Mouse (Mus musculus): ENCODE data around the gene Lclat1.
"Not testable (repeated sequence)": the region's sequence is repeated elsewhere in the genome, so short reads cannot be mapped to it uniquely, and the experiment has no call there.

Lclat1 gene

DNA sequence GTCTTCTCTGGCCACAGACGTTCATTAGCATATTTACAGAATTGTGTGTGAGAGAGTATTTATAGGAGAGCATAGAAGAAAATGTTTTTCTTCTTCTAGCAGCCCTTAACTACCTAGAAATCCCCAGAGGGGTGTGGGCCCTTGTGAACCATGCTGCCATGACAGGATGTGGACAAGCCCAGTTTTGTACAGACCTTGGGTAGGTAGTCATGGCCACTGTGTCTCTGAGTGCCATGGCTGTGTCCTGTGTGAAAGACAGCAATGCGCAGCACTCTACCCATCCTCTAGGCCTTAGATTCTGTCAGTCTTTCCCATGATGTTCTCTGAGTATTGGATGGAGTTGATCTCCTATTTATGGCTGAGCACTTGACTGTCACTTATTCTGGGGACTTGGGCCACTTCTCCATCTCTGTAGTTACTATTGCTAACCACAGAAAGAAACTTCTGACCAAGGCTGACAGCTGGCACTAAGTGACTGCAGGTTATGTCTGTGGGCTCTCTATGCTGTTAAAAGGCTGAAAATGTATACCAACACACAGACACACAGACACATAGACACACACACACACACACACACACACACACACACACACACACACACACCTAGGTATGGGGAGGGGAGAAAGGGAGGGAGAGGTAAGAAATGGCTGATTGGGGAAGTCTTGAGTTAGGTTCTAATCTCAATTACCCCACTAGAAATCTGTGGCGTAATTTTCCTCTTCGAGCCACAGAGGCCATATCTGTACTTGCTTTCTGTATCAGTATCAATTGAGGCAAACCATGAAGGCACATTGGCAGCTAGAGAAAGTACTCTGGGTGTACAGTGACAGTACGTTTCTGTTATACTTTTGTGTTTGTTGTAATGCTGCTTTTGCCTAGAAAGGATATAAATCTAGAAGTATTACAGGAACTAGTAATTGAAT lies 29.0 kb downstream of the Lclat1 start:
- DNase-seq (ENCODE audit: low read depth, low spot score), result no peak

DNA sequence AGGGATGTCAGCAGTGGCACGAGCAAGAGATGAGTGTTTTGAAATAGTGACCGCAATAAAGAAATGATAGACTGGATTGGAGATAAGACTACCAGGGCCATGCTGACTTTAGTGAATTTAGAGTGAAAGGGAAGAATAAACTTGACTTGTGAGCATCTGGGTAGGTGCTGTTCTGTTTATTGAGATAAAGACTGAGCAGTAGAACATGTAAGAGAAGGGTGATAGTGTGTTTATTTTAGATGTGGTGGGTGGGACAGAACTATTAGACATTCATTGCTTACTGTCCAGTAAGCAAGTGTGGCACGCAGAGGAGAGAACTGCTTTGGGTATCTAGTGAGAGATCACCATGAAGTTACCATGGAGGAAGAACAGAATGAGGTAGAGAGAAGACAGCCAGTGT lies 30.4 kb downstream of the Lclat1 start:
- no peak for DNase-seq (ENCODE audit: low read depth, low spot score)

DNA sequence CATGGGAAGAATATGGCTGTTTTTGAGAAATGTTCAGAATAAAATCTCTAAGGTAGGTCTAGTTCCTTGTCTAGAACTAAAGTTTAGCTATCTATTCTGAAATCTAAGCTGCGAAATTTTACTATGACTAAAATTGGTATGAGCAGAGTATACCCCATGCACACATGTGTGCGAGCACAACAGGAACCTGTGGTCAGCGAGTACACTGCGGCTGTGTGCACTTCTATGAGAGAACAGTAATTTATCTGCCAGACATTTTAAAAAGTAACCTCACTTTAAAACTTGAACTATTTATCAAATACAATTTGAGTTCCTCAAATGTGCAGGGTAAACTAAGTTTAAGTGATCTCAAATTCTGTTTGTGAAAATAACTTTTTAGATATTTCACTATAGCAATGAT lies 34.2 kb downstream of the Lclat1 start:
- no peak for DNase-seq (ENCODE audit: low read depth, low spot score)

DNA sequence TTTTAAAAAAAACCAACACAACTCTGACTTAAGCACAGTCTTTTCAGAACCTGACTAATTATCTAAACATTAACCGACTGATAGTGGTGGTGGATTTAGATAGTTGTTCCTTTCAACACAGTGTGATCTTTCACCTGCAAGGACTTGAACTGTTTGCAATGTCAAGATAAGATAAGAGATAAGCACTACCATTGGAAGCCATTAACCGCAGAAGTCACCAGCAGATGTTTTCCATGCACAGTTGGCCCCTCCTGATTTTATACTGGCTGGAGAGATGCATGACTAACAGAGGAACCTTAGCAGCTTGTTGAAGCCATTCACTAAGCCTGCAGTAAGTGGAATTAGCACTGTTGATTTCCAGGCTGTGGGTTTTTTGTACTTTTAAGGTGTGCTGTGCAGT lies 34.7 kb downstream of the Lclat1 start:
- DNase-seq (ENCODE audit: low read depth, low spot score), result no peak

DNA sequence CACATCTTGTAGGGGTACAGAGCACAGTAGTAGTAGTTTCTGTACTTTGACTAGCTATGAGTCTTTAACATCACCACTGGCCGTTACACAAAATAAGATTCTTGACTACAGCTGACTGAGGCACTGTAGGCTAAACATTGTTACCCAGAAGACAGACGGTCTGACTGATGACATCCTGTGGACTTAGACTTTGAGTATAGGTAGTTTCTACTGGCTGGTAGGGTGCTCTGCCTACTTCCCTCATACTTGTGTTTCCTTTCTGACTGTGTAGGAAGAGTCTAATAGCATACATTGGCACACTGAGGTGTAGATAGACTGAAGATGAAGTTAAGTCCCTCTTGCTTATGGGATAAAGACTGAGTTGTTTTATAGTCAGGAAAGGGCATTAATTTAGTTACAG lies 37.6 kb downstream of the Lclat1 start:
- DNase-seq (ENCODE audit: low read depth, low spot score), result no peak

DNA sequence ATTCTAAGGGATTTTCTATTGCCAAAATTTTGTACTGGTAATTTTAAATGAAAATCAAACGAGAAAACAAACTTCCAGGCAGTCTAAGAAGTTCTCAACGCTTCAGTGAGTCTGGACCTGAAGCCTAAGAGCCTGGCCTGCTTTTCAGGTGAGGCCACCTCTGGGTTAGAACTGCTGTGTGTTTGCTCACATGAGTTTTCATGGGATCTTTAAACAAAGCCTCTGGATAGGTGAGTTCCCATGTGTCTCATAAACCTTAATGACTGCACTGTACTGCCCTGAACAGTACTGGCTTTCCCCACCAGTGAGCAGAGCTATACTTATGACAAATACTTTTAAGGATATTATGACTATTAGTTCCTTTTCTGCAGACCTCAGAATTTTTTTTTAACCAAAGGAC lies 40.8 kb downstream of the Lclat1 start:
- DNase-seq (ENCODE audit: low read depth, low spot score), result no peak

DNA sequence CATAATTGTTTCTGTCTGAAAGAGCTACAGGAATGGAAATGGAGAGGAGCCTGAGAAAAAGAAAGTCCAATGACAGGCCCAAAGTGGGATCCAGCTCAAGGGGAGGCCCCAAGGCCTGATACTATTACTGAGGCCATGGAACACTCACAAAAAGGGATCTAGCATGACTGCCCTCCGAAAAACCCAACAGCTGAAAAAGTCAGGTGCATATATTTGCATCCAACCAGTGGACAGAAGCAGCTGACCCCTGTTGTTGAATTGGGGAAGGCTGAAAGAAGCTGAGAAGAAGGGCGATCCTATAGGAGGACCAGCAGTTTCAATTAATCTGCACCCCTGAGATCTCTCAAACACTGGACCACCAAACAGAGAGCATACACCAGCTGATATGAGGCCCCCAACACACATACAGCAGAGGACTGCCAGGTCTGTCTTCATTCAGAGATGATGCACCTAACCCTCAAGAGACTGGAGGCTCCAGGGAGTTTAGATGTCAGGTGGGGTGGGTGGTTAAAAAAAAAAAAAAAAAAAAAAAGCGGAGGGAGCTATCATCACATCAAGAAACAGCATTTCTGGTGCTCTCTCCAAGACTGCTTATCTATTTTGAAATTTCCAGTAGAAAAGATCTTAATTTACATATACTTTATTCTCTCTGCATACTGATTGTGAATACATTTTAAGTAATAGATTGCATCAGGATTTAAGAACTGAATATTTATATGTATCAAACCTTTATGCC lies 45.2 kb downstream of the Lclat1 start:
- DNase-seq (ENCODE audit: low read depth, low spot score), result not testable (repeated sequence)

DNA sequence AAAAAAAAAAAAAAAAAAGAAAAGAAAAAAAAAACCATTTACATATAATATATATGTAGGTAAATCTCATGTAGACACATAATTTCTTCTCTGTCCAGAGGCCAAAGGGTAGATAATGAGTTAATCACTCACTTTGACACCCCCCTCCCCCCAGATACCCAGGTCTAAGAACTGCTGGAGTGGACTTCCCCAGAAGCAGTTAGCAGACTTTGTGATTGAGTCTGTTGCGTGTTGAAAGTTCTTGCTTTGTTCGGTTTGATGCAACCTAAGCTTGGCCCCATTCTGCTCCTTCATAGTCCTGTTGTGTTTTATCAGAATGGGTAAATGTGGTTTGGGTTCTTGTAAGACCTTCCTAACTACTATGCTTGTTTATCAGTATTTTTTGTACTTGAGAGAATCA lies 45.9 kb downstream of the Lclat1 start:
- DNase-seq (ENCODE audit: low read depth, low spot score), result no peak

DNA sequence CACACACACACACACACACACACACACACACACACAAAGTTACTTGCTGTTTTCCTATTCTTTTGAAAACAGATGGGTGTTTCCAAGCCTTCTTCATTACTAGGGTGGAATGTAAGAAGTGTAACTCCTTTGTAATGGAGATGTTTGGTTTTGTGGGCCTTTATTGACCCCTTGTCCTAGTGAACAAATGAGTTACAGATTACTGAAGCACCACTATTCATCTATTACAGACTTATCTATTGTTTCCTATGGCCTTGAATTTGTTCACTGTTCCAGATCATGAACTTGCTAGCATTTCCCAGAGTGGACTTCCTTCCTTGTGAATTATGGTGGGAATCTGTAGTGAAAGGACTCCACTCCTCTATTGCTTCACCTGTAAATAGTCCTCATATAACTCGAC lies 48.8 kb downstream of the Lclat1 start:
- no peak for DNase-seq (ENCODE audit: low read depth, low spot score)

DNA sequence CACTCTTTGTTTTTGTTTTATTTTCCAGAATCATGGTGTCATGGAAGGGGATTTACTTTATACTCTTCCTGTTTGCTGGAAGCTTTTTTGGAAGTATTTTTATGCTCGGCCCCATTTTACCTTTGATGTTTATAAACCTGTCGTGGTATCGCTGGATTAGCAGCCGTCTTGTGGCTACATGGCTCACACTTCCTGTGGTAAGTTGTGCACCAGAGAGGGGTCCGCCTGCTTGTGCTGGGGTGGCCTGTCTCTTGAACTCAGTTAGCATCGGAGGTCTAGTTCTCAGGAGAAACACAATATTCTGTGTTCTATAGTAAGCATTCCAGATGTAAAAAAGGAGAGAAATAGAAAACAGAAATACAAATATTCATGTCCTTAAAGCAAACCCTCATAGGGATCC lies 54.0 kb downstream of the Lclat1 start:
- no peak for DNase-seq (ENCODE audit: low read depth, low spot score)

DNA sequence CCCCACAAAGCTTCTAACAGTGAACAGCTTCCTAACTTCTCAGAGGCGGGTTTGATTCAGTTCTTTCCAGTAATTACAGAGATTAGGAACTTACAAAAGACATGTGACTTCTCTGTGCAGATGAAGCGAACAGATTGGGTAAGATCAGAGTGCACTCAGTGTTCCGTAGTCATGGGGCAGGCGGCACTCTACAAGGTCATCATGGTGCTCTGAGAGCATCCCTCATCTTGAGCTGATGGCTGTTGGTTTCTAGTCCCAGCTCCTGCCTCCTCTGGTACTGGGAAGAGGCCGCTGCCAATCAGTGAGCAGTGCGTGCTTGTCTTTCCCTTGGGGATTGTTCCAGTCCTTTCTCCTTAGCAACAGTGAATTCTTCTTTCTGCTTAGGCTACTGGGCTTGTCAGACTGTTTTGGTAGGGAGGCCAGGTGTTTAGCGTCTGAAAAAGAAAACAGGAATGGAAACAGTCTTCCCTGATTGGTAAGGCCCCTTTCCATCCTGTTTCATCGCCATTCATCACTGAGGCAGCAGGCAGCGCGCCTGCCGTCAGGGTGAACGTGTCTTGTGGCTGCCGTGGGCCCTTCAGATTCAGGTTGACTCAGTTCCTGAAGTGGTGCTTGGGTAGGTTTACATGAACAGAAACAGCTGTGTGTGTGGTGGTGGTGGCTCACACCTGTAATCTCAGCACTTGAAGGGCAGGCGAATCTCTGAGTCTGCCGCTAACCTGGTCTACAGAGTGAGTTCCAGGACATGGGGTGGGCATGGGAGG lies 54.8 kb downstream of the Lclat1 start:
- DNase-seq (ENCODE audit: low read depth, low spot score), result no peak

DNA sequence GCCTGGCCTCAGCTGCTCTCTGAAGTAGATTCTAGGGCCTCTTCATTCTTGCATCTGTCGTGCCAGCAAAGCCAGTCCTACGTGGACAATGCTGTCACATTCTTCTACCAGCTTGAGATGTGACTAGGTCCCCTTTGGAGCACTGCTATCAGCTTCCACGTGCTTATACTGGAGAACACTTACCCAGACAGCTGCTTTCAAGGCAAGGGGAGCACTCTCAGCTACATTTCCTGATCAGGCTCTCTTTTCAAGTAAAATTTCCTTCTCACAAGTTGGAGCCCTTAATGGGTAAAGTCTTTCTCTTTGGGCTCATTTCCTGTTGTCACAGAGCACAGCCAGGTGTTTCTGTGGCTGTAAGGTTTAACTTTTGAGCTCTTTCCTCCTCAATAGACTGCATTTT lies 55.8 kb downstream of the Lclat1 start:
- no peak for DNase-seq (ENCODE audit: low read depth, low spot score)

DNA sequence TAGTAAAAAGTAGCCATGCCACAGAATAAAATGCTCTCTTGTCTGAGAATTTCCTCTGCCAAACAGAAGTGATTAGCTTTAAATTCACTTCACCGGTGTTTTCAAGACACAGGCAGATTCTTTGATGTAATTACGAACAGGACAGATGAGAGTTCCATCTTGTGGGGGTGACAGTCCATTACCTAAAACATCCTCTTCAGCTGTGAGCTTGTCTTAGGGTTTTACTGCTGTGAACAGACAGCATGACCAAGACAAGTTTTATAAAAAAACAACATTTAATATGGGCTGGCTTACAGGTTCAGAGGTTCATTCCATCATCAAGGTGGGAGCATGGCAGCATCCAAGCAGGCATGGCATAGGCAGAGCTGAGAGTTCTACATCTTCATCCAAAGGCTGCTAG lies 56.3 kb downstream of the Lclat1 start:
- no peak for DNase-seq (ENCODE audit: low read depth, low spot score)

DNA sequence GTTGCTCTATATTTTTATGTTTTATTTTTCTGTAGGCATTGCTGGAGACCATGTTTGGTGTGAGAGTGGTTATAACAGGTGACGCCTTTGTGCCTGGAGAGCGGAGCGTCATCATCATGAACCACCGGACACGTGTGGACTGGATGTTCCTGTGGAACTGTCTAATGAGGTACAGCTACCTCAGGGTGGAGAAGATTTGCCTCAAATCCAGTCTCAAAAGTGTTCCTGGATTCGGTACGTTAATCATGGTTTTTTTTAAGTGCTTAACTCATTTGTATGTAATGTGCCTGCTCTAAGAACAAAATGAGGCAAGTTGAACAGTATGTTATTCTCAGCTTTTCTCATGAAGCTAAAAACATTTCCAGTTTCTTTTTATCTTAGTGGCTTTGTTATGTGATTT lies 61.7 kb downstream of the Lclat1 start:
- no peak for DNase-seq (ENCODE audit: low read depth, low spot score)

DNA sequence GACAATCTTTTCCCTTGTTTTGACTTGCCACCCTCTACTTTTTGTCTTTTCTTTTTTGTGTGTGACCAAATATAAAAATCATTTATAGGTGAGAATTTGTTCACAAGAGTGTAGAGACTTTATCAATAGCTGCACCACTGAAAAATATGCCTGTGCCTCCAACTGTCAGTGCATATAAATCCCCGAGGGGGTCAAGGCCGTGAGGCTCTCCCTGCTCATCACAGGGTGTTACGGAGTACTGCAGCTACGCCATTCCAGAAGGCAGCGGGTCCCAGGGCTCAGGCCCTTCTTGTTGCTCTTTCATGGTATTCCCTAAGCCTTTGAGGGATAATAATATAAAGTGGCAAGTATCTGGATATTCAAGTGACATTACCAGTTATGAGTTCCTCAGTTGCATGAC lies 62.4 kb downstream of the Lclat1 start:
- DNase-seq (ENCODE audit: low read depth, low spot score), result no peak

DNA sequence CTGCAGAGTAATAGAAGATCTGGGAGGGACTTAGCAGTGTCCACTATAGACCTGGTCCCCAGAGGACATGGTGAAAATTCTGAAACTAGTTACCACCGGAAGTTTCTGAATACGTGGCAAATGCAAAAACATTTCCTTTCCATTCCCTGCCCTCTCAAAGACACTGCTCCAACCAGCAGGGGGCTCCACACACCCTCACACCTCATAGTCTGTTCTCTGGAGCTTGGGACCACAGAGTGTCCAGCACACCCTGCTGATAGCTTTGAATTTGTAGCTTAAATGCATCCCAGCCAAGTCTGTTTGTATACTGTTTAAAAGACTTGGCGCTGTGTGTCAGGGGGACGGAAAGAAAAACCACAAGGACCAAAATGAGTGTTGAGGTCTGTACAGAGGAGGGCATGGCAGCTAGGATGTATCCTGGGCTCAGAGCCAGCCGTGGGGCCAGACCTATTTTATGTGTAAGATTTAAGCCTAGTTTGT lies 66.3 kb downstream of the Lclat1 start:
- DNase-seq (ENCODE audit: low read depth, low spot score), result peak; percentile 55

DNA sequence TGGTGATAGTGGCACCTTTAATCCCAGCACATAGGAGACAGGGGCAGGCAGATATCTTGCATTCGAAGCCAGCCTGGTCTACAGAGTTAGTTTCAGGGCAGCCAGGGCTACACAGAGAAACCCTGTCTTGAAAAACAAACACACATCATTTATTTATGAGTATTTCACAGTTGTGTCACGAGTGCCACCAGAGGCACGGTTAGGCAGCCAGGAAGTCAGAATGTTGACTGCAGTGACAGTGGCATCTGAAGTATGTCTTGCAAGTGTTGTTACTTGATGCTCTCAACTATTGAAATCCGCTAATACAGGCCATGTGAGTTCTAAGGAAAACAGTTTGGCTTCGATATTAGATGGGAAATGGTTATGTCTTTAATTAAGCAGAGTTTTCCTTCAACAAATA lies 67.9 kb downstream of the Lclat1 start:
- no peak for DNase-seq (ENCODE audit: low read depth, low spot score)

DNA sequence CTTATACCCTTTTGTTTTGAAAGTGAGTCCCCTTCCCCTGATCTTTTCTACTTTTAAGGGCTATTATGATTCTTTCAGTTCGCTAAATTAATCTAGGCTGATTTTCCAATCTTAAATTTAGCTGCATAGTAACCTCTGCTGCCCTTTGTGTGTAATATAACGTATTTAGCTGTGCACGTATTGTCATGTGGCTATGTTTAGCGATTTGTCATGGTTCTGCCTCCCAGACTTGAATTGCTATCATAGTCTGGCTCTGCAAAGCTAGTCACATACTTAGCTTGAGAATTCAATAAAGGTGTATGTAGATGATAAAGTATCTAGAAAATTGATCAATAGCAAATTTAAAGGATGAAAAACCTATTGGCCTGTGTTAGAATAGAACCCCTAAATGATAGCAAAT lies 69.3 kb downstream of the Lclat1 start:
- no peak for DNase-seq (ENCODE audit: low read depth, low spot score)

DNA sequence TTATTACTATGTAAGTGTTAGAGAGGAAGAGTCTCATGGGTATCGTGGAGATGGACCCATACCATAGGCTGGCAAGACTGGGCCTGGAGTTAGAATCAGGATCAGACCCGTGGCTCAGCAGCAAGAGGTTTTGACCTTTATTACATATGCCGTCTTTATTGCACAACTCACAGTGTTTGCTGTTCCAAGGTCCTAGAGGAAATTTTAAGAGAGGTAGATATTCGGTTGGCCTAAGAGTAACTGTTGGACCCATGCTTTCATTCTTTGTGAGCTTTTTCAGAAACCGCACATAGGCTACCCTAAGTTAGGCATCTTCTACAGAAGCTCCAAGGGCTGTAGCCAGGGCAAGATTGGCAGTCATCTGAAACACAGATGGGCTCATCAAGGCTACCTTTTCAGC lies 79.1 kb downstream of the Lclat1 start:
- no peak for DNase-seq (ENCODE audit: low read depth, low spot score)

DNA sequence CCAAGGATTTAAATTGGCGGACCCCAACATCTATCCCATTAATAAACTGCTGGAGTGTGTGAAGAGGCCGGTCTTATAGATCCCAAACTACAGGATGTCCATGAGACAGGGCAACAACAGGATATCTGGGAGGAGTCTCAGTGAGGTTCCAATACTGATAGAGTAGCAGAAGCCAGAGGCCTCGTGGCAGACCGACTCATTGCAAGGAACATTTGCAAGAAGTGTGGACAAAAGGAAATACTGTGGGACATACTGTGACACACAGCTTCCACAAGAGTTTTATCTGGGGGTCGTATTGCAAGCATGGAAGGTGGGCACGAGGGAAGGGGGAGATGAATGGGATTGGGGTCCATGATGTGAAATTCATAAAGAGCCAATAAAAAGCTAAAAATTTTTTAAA lies 86.4 kb downstream of the Lclat1 start:
- no peak for DNase-seq (ENCODE audit: low read depth, low spot score)

DNA sequence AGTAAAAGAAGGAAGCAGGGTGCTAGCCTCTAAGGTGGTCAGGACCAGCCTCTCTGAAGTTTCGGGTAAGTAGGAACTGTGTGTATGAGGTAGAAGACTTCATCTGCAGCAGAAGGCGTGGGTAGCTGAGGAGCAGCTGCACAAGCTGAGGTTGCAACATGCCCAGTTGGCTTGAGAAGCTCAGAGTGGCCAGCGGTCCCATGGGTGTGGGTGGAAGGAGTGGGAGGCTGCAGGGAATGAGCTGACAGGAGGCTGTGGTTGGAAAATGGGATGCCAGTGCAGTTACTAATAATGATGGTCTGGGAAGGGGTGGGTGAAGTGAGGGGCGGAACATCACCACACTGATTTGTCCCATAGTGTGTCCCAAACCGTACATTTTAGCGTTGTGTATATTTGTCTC lies 86.8 kb downstream of the Lclat1 start:
- peak; percentile 65 for DNase-seq (ENCODE audit: low read depth, low spot score)

DNA sequence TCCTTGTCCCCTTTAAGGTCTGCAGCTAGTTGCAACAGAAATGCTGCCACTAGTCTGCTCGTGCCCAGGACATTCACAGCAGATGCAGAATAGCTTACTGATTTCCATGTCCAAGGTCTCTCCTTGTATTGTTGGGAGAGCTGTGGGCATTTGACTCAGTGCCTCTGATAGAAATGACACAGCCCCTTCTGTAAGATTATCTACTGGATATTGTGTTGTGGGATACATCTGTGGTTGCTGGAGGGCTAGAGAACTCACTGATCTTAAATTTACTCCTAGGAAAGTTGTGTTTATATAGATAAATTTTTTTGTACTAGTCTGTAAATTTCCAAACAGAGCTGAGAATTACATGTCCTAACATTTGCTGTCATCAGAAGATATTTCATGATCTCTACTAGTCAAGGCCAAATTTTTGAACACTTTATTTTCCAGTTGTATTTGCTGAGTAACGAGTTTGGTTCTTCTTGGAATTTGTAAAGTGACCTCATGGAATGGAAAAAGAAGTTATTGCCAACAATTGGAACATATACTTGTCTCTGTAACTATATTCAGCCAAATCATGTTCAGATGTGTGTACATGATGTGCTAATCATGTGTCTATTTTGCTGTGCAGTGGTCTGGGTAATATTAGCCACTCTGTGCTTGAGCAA lies 87.4 kb downstream of the Lclat1 start:
- DNase-seq (ENCODE audit: low read depth, low spot score), result no peak

Data from brain, adult 2 months (tissue).